Mouse (Mus musculus): Measurements from ENCODE around the gene Ssc4d.

The Ssc4d gene

DNA sequence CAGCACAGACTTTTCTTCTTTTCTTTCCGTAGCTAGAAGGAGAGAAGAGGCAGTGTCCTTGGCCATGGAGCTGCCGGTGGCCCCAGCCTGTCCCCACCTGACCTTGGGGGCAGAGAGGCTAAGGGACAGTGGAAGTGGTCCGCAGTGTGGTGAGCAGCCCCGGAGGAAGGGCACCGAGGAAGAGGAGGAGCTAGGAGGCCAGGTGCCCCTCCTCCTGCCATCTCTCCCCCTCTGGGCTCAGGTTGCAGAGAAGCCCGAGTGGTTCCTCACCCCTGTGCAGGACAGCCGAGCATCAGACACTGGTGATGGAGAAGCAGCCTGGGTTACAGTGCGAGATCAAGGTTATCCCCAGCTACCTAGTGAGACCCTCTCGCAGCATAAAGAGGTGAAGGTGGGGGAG, at the start of gene Ssc4d:
Gene Ssc4d, minus strand, starts transcription at position 167 of the 400 bp plus-strand sequence.
- DNase-seq (ENCODE audit: extremely low spot score, low read depth, low spot score) = no peak

- DNase-seq (ENCODE audit: extremely low spot score, low read depth, low spot score) = no peak
These were observed 45.6 kb upstream of the Ssc4d start for GRCm38 (mm10) chr5:136019907-136020306.

- no peak for DNase-seq (ENCODE audit: extremely low spot score, low read depth, low spot score)
These were observed 44.4 kb upstream of the Ssc4d start for GRCm38 (mm10) chr5:136018726-136019125.

GRCm38 (mm10) chr5:136017262-136017661, 42.9 kb upstream of the Ssc4d start:
- no peak for DNase-seq (ENCODE audit: extremely low spot score, low read depth, low spot score)

GRCm38 (mm10) chr5:136016014-136016876, 41.9 kb upstream of the Ssc4d start:
- no peak for DNase-seq (ENCODE audit: extremely low spot score, low read depth, low spot score)

GRCm38 (mm10) chr5:136015586-136015985, 41.3 kb upstream of the Ssc4d start:
- DNase-seq (ENCODE audit: extremely low spot score, low read depth, low spot score) = no peak

DNA sequence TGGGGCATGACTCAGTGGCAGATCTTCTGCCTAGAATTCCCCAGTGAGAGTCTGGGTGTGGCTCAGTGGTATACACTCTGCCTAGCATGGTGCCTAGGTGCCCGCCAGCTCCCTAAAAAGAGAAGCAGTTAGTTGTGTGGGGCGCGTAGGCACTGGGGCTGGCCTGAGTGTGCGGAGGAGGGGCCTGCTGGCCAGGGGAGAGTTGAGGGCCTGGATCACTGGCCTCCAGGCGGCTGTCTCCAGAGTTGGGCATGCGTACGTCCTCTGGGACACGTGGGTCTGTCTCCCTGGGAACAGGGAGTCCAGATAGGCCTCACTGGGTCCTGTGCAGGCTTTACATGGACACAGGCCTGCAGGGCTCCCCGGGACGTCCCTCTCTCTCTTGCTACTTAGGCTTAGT, 40.5 kb upstream of the Ssc4d start:
- DNase-seq (ENCODE audit: extremely low spot score, low read depth, low spot score) = no peak

- DNase-seq (ENCODE audit: extremely low spot score, low read depth, low spot score) = no peak
These were observed 33.4 kb upstream of the Ssc4d start for GRCm38 (mm10) chr5:136007745-136008144.

- no peak for DNase-seq (ENCODE audit: extremely low spot score, low read depth, low spot score)
These were observed 30.2 kb upstream of the Ssc4d start for GRCm38 (mm10) chr5:136004537-136004936.

GRCm38 (mm10) chr5:136002751-136003151, 28.4 kb upstream of the Ssc4d start:
- DNase-seq (ENCODE audit: extremely low spot score, low read depth, low spot score) = no peak

- DNase-seq (ENCODE audit: extremely low spot score, low read depth, low spot score) = no peak
These were observed 28.0 kb upstream of the Ssc4d start for GRCm38 (mm10) chr5:136002325-136002724.

DNA sequence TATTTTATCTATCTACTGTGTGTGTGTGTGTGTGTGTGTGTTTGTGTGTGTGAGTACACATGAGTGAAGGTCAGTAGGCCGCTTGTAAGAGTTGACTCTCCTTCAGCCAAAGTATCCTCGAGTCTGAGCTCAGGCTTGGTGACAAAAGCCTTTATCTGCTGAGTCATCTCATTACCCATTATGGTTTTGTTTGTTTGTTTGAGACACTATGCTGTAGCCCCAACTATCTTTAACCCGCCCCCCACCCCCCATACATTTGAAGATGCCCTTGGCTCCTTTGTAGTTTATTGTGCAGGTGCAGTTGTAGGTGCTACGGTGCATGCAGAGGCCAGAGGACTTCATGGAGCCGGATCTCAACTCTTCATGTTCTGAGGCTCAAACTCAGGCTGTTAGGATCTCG, 26.9 kb upstream of the Ssc4d start:
- no peak for DNase-seq (ENCODE audit: extremely low spot score, low read depth, low spot score)

DNA sequence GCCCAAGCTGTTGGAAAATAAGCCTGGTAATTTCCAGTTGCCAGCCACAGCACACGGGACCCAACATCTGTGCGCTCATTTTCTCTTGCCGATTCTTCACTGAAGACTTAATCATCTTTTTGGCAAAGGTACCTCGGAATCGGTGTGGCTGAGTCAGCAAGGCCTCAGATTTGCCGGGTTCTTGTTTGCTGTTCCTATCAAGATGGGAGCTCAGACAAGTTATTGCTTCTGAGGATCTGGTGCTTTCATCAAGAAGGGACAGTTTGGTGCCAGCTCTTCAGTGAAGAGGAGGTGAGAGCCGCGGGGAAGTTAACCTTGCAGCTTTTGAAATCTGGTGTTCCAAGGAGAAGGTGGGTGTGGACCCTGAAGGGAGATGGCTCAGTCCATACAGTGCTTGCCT, 21.8 kb upstream of the Ssc4d start:
- DNase-seq (ENCODE audit: extremely low spot score, low read depth, low spot score) = no peak

DNA sequence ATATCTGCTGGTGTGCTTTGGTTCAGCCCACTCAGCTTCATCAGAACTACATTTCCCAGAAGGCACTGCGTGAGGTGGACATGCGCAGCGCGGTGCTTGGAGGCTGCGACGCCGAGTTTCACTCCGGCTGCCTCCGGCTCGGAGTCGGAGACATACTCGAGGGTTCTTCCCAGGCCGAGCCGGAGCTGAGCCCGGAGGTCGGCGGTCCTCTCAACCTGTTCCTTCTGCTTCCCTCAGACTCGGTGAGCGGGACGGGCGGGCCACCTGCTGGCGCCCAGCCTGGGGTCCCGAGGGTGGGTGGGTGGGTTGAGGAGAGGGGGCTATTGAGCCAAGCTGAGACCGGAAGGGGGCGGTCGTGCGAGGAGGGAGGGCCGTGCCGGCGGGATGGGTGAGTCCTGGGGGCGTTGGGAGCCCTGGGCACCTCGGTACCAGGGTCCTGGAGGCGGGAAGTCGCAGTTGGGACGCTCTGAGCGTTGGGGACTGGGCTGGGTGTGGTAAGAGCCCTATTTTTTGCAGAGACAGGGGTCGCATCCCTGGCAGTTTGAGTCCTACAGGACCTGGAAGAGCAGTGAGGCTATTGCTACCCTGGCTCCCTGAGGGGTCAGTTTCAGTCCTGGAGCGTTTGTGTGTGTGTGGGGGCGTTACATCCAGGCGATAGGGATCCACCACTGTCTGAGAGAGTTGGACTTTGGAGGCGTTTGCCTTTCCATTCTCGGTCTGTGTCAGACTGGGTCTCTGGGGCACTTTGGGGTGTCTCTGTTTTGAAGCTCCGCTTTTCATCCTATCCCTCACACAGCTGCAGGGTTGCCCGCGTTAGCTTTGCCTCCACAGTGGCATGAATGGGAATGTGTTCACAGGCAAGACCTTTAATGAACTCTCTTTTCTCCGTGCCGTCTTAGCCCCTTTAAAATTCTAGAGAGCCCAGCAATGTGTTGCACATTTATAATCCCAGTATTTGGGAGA, 20.7 kb upstream of the Ssc4d start, which contains the start of gene Dtx2:
Gene Dtx2, plus strand, starts transcription at position 76 of the 963 bp plus-strand sequence.
- DNase-seq (ENCODE audit: extremely low spot score, low read depth, low spot score) = peak; percentile 78

DNA sequence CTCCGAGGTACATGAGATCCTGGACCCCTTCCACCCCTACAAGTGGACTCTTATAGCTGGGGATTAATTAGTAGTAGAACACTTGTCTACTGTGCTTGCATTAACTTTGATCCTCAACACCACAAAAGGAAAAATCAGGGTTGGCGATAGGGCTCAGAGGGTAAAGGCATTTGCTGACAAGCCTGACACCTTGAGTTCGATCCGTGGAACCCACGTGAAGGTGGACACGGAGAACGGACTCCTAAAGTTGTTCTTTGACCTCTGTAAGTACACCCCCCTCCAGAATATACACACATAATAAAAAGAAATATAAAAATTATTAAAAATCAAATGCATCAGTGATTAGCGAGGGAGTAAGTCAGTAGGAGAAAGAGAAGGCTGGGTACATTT, 20.0 kb upstream of the Ssc4d start:
- DNase-seq (ENCODE audit: extremely low spot score, low read depth, low spot score) = no peak

DNA sequence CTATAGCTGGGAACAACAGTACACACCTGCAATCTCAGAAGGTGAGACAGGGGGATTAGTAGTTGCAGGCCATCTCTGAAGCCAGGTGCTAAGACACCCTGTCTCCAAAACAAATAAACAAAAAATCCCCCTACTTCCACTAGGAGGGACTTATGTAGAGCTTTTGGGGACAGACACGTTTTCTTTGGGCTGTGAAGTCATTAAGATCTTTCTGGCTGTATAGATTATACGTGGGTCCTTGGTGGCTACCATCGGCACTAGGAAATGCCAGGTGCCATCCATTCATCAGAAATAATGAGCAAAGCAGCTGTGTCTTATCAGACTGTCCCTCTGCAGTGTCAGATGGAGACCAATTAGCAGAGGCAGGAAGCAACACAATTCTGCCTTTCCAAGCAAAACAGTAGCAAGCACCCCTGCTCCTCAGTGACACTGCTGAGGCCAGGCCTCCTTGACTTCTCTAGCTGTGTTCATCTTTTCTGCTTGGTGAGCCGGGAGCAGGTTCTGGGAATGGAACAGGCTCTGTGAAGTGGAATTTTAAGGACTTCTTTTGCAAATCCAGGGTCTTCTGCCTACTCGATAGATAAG, 19.1 kb upstream of the Ssc4d start:
- no peak for DNase-seq (ENCODE audit: extremely low spot score, low read depth, low spot score)

DNA sequence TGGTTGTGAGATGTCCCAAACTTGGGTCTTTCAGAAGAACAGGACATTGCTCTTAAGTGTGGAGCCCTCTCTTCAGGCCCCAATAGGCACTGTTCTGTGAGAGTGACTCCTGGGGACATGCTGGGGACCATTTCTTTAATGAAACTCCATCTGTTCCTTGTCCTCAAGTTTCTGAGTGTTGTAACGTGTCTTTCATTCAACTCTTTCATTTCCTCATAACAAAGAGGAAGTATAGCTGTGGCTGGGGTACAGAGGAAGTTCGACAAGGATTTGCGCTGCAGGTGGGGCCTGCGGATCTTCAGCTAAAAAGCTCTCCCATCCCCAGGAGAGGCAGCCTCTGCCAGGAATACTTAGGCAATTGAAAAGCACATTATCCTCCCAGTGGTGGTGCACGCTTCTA, 16.3 kb upstream of the Ssc4d start:
- no peak for DNase-seq (ENCODE audit: extremely low spot score, low read depth, low spot score)

GRCm38 (mm10) chr5:135987248-135987647, 12.9 kb upstream of the Ssc4d start:
- DNase-seq (ENCODE audit: extremely low spot score, low read depth, low spot score) = no peak

DNA sequence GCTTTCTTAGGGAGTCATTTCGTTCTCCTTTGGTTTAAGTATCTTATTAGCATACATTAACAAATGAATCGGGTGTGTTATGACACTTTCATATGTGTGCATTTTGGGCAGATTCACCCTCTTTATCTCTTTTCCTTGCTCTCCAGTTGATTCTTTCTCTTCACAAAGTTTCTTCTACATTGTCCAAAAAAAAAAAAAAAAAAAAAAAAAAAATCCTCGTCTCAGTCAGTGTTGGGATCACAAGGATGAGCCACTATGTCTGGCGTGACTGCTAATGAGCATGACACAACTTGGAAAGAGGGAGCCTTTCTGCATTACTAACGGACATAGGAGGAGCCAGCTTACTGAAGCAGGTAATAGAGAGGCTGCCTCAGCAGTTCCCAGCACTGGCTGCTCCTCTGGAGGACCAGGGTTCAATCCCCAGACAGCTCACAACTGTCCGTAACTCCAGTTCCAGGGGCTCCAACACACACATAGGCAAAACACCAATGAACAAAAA, 10.3 kb upstream of the Ssc4d start:
- no peak for DNase-seq (ENCODE audit: extremely low spot score, low read depth, low spot score)

GRCm38 (mm10) chr5:135982398-135982797, 8.1 kb upstream of the Ssc4d start:
- DNase-seq (ENCODE audit: extremely low spot score, low read depth, low spot score) = no peak

GRCm38 (mm10) chr5:135979904-135980303, 5.6 kb upstream of the Ssc4d start, which contains the start of gene Zp3:
Gene Zp3 (plus strand): TSS chr5:135980099.
- no peak for DNase-seq (ENCODE audit: extremely low spot score, low read depth, low spot score)
